Mouse (Mus musculus) naive thymus-derived CD4-positive, alpha-beta T cell, adult 2 months (primary cell): Measurements from ENCODE around the gene Nav2.

Source experiments
- DNase-seq: peaks from one replicate; pipeline ENCODE4 v3.0.0-alpha.2; 2011; ENCODE audit warnings: low read depth

Gene Nav2

GRCm38 (mm10) chr7:48937562-48937961 is 29.0 kb downstream of the Nav2 start:
- peak; percentile 78 for DNase-seq

DNA sequence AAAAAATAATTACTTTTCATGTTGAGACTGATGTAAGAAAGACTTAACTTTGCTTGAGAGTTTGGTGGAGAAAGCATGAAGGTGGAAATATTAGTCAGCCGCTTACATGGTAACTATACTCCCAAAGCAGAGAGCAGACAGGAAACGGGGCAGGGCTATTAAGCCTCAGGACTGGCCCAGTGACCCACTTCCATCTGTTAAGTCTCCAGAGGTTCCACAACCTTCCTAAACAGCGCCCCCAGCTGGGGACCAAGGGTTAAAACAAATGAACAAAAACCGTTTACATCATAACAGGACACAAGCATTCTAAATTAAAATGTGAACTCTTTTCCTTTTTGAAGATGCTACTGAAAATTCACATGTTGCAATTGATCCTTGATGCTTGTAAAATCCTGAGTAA is 29.7 kb downstream of the Nav2 start:
- peak; percentile 40 for DNase-seq

GRCm38 (mm10) chr7:48948381-48949108 is 40.0 kb downstream of the Nav2 start:
- DNase-seq = no peak

- no peak for DNase-seq
Observed at GRCm38 (mm10) chr7:48954501-48954900, 46.0 kb downstream of the Nav2 start.

GRCm38 (mm10) chr7:48958528-48959315 is 50.2 kb downstream of the Nav2 start:
- DNase-seq = no peak

DNA sequence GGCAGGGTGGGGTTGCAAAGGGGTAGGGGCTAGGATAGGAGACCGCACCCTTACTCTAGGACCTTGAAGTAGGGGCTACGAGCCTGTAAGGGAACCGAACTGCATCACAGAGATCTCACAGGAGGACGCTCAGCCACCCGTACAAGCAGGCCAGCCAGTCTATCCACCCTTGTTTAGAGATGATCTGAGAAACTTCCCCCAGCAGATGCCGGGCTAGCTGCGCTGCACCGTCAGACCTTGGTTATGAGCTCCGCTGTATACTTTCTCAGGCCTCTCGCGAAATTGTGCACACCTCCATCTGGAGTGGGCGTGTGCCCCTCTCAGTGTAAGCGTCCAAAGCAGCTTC is 50.8 kb downstream of the Nav2 start:
- no peak for DNase-seq

- DNase-seq = no peak
Observed at GRCm38 (mm10) chr7:48960152-48960551, 51.6 kb downstream of the Nav2 start.

DNA sequence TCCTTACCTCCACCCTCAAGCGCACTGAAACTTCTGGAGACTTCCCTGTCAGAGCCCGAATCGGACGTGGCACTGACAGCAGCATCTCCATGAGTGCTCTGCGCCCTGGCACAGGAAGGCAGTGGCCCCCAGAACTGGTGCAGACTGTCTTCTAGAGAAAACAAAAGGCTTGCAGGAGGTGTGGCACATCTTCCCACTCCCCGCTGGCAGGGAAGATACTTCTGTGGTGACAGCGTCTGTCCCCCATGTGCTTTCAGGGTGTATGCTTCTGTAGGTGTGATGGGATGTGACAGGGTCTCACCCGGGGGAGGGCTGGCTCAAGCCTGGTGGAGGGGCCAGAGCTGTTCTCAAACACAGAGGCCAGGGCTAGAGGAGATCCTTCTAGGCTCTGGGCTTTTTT is 53.0 kb downstream of the Nav2 start:
- DNase-seq = no peak

DNA sequence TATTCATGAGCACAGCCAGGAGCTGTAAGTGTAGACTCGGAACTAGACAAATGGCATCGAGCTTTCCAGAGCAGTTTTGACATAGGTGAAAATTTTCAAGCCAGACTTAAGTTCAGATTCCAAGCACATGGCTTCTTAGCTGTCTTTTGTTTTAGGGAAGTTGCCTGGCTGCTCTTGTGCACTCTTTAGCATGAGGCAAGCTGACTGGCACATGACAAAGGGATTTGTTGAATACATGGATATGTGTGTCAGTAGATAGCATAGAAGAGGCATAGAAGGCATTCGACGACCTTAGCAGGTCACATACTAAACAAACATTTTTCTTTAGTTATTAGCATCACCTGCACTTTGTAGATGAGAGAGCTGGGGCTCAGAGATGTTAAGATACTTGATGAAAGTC is 53.4 kb downstream of the Nav2 start:
- DNase-seq = no peak

DNA sequence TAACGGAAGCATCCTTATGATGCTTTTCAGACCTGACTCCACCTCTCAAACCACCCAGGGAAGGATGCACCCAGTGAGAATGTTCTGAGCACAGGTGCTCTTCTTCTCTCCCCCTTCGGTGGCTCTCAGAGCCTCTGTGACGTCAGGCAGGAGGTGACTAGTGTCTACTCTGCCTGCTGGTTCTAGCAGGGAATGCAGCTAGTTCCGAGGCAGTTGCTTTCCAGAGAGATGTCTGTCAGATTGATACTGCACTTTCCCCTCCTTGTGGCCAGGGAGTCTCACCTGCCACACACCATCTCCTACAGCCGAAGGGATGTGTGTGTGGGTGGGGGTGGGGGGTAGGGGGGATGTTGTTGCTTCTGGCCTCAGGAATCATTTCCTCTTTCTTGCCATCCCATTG is 54.6 kb downstream of the Nav2 start:
- DNase-seq = no peak

GRCm38 (mm10) chr7:48963554-48963953 is 55.0 kb downstream of the Nav2 start:
- no peak for DNase-seq

DNA sequence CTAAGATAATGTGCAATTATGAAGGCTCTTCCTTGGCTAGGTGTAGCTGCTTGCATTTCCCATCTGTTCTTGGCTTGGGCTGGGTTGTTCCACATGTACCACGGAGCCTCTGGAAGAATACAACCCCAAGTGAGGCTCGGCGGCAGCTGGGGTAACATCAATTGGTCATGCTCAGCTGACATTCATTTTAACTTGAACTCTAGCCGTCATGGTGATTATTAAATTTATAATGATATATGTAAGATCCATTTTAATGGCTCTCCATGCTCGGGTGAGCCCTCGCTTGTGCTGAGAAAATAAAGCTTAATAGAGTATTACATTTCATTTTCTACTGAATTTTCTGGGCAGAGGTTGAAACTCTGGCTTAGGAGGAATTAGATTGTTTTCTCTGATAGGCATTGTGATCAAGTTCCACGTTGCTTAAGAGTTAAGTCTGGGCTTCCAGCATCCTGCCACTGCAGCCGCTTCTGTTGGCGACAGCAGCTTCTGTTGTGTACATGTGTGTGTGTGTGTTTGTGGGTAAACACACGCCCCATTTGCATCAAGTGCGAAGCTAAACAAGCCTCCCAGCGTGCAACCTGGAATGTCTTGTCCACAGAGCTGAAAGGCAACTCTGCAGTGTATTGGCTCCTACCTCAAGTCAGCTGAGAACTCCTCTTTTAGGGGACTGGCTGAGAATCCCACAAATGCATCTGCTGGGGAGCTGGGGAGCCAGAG is 57.4 kb downstream of the Nav2 start:
- DNase-seq = no peak

- DNase-seq = no peak
Observed at GRCm38 (mm10) chr7:48981013-48981412, 72.5 kb downstream of the Nav2 start.

GRCm38 (mm10) chr7:48981814-48982213 is 73.3 kb downstream of the Nav2 start:
- DNase-seq = no peak

- no peak for DNase-seq
Observed at GRCm38 (mm10) chr7:48982573-48982972, 74.1 kb downstream of the Nav2 start.

DNA sequence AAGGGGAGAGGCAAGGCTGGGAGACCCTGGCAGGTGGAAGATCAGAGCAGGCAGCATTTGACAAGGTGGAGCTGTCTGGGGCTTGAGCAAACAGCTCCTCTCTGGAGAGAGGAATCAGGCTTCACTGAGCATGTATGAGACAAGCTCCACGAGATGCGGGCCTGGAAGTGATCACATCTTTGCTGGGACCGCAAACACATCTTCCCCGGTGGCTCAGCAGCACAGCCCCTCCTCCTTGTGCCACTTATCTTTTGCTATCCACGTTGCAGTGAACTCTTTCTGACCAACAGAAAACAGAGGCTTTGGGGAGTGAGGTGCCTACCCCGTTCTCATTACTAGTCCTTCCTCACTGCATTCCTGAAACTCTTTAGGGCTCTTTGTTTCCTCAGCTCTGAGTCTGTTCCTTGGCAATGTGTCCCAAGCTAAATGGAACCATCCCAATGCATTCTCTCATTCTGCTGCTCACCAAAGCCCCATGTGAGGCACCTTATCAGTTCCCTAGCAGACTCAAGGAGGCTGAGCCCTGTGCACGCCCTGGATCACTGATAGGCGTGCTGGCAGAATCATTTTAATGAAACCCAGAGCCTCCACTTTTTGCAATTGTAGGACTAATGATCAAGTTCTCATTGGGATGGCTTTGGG is 83.5 kb downstream of the Nav2 start:
- DNase-seq = no peak

GRCm38 (mm10) chr7:48995171-48995570 is 86.7 kb downstream of the Nav2 start:
- no peak for DNase-seq

- no peak for DNase-seq
Observed at GRCm38 (mm10) chr7:48995701-48996100, 87.2 kb downstream of the Nav2 start.

GRCm38 (mm10) chr7:48996829-48997228 is 88.3 kb downstream of the Nav2 start:
- no peak for DNase-seq

GRCm38 (mm10) chr7:48998097-48998496 is 89.6 kb downstream of the Nav2 start:
- no peak for DNase-seq

GRCm38 (mm10) chr7:48998595-48998994 is 90.1 kb downstream of the Nav2 start:
- DNase-seq = no peak

- no peak for DNase-seq
Observed at GRCm38 (mm10) chr7:49000816-49001215, 92.3 kb downstream of the Nav2 start.

DNA sequence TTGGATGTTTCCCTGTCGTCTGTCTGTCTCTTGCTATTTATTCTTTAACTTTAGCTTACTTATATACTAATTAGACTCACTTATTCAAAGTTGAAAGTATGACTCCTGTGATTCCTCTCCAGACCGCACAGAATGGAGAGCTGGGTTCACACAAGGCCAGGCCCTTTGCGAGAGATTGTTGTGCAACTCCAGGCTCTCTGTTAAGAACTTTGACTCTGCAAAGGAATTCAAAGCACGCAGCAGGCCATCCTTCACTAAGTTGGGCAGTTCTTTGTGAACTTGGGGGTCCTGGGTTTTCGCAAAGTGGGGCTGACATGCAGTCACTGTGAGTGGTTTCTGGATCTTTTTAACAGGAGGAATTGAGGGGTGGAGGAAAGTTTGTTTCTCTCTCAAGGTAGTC is 95.9 kb downstream of the Nav2 start:
- no peak for DNase-seq
